ENCODE assay signal across 1 mouse cellular context in genomic region chr19:38445758-38446157, GRCm38 (mm10).
TF ChIP-seq lines count a peak whose summit lies in the region.

No protein-coding gene starts in this region.

TF ChIP-seq in MEL, 35 proteins besides CTCF, POLR2A, EP300 and RAD21 (continued from another document):
- TF ChIP-seq ETS1 (IDR thresholded peaks at IDR 0.05; ENCODE audit: low read depth, low read length): no peak
